Mouse (Mus musculus) monocyte, adult 5-6 weeks (primary cell): ENCODE measurements around the gene Mybpc1. TPM values are rescaled to one million over a fixed set of nuclear protein-coding genes. Genes with fewer than 3 reads are reported as not detected.
A peak's percentile ranks its signal among the peaks of the same experiment; 100 is the strongest.
"Not testable (repeated sequence)": the region's sequence is repeated elsewhere in the genome, so short reads cannot be mapped to it uniquely, and the experiment has no call there.

Source experiments
- ATAC-seq: fragments of 153-309, 156-312 bp; replicated peaks from 2 replicates; pipeline ENCODE4 v1.8.0; 2017; ENCODE audit warnings: mild to moderate bottlenecking; ENCODE audit not compliant: low TSS enrichment, insufficient number of reproducible peaks, severe bottlenecking, poor library complexity, low FRiP score
- total RNA-seq: library from RNA; stranded (forward); fragments of 200-1000, 200-491, 200-594 nt; gene quantifications from 3 replicates; pipeline ENCODE4 v1.2.3, GENCODE M21; 2017

Gene Mybpc1
- total RNA-seq, 1 experiment from 2014 or later = not detected

DNA sequence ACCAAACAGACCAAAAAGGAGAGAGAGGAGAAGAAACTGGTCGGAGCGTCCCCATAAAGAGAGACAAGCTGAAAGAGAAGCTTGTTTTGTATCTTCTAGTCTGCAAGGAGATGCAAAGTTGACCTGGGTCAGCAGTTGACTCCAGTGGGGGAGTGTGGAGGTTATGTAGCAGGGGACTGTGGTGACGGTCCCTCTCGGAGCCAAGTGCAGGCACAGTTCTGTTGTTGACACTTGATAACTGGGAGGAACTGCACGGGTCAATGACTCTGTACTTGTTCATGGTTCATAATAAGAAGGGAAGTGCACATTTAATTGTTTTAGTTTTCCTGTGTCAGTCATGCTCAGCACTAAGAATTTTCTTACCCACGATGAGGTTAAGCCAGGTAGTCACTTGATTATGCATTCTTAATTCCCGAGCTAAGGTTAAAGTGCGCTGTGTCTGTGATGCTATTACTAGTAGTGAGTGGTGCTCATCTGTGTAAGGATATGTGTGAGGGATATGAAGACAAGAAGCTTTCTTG lies 30.8 kb downstream of the Mybpc1 start:
- ATAC-seq = no peak

GRCm38 (mm10) chr10:88572123-88572522 lies 32.8 kb downstream of the Mybpc1 start:
- no peak for ATAC-seq

DNA sequence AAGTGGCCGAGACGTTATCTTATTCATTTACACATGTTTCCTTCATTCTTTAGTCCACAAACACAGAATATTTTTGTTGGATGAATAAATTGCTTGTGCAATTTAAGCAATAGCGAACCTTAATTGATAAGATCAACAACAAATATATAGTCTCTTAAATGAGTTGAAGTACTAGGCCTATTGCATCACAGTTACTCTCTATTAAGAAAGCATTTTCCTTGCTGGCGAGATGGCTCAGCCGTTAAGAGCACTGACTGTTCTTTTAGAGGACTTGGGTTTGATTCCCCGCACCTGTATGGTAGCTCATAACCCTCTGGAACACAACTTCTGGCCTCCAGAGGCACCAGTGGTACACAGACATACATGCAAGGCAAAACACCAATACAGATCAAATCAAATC lies 47.9 kb downstream of the Mybpc1 start:
- ATAC-seq = no peak

DNA sequence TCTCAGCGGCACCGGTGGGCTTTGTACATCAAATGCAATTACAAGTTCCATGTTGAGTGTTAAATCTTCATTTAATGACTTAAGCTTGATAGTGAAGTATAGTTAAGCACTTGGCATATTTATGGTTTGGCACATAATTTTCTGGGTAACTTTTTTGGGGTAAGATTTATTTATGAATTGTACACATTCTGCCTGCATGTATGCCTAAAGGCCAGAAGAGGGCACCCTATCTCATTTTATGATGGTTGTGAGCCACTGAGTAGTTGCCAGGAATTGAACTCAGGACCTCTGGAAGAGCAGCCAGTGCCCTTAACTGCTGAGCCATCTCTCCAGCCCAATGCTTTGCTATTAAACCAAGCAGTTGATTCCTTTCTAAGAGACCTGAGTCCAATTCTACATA lies 52.2 kb downstream of the Mybpc1 start:
- no peak for ATAC-seq

DNA sequence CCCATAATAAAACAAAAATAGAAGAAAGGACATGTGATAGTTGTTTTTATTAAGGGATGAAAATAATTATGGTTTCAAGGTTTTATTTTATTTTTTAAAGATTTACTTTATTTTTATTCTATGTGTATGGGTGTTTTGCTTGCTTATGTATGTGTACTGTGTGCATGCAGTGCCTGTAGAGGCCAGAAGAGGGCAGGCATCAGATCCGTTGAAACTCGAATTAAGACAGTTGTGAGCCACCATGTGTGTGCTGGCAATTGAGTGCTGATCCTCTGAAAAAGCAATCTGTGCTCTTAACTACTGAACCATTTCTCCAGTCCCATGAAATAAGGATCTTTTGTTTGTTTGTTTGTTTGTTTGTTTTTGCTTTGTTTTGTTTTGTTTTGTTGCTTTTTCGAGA lies 54.7 kb downstream of the Mybpc1 start:
- no peak for ATAC-seq

DNA sequence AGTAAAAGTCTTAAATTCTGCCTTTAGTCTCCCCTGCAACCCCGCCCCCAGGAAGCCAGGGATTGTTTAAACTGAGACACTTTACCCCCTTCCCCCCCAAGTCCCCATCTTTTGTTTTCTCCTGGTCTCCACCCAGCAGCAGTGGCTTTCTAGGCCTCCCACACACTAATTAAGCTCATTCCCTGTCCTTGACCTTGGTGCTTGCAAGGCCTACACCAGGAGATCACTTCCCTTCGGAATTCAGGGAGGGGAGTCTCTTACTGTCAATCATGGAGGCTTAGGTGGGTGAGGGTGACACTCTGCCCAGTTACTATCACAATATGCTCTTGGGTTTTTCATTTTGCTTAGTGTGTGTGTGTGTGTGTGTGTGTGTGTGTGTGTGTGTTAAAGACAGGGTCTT lies 57.3 kb downstream of the Mybpc1 start:
- no peak for ATAC-seq

DNA sequence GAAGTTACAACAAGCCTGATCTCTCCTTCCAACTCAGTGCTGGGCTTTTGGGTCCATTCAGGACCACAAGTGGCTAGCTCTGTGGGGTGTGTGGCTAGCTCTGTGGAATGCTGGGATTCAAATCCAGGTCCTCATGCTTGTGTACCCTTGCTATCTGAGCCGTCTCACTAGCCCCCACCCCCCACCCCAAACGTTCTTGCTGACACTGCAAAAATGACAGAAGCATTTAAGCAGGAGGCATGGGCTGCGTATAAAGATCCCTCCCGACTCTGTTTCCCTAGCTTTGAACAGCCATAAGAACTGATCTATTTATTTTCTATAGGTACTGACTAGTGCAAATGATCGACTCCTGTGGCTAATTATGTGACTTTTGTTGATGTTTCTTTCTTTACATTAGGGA lies 74.3 kb downstream of the Mybpc1 start:
- ATAC-seq = no peak

DNA sequence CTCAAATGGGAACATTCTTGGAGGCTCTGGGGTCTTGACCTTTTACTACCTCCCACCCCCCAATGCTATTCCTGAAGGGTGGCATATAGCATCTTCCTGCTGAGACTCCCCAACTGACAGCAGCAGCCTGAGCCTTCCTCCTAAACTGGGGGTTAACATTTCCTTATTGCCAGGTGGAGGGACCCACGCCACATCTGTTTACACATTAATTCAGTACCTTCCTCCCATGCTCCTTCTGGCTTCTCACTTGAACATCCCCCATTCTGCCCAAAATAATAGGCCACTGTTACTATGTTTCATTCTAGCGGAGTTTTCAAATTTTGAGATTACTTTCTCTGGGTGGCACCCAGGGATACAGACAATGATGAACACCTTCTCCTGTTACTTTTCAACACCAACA lies 80.9 kb downstream of the Mybpc1 start:
- ATAC-seq = no peak

- no peak for ATAC-seq
Measured at GRCm38 (mm10) chr10:88523212-88523611, 81.7 kb downstream of the Mybpc1 start.

GRCm38 (mm10) chr10:88522795-88523194 lies 82.2 kb downstream of the Mybpc1 start:
- ATAC-seq = no peak

- not testable (repeated sequence) for ATAC-seq
Measured at GRCm38 (mm10) chr10:88515049-88515448, 89.9 kb downstream of the Mybpc1 start.

- ATAC-seq = no peak; the same call in 1 of the 2 replicates
Measured at GRCm38 (mm10) chr10:88514495-88514894, 90.5 kb downstream of the Mybpc1 start.

- no peak for ATAC-seq
Measured at GRCm38 (mm10) chr10:88513574-88514135, 91.3 kb downstream of the Mybpc1 start.

- ATAC-seq = no peak
Measured at GRCm38 (mm10) chr10:88511355-88511754, 93.6 kb downstream of the Mybpc1 start.

DNA sequence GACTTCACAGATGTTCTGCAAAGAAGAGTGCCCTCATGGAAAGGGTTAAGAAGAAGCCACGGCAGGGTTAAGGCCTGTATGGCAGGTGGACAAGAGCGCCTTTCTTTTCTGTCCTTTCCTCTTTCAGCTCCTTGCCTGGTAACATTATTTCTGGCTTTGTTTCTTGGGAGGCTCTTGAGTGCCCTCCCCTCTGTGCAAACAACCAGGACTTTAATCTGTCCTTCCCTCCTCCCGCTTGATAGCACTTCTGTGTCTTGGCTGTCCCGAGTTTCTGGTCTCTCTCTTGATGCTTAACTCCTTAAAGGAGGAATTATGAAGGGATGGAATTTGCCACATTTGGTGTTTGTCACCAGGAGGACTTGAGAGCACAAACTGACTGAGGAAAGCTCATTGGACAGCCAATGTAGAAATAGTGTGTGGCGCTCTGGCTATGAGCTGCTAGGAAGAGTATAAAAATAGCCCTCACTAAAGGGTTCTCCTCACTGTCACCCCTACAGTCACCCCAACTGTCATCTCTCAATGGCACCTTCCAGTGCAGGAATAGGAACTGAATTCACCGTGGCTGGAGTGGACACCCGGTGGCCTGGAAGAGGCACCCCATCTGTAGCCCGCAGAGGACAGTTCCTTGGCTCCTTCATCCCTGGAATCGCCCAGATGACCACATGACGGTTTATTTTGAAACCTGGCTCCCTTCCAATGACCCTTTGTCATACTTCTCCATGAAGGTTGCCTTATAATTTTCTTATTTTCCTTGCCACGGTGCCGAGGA lies 94.3 kb downstream of the Mybpc1 start:
- ATAC-seq = no peak

- no peak for ATAC-seq
Measured at GRCm38 (mm10) chr10:88507691-88508143, 97.2 kb downstream of the Mybpc1 start.

DNA sequence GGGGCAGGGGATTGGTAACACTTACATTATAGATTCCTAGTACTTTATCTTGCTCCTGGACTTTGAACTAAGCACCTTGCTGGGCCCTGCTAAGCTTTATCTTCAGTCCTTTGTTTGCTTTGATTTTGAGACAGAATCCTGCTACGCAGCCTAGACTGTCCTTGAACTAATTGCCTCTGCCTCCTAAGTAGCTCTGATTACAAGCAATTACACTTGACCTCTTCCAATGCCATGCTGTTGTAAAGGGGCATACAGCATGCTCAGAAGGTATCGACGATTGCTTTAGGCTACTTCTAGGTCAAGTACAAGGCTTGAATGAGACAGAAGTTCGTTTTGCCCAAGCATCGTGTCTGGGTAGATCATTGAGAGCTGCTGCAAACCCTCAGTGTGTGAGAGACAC lies 99.7 kb downstream of the Mybpc1 start:
- ATAC-seq = no peak

DNA sequence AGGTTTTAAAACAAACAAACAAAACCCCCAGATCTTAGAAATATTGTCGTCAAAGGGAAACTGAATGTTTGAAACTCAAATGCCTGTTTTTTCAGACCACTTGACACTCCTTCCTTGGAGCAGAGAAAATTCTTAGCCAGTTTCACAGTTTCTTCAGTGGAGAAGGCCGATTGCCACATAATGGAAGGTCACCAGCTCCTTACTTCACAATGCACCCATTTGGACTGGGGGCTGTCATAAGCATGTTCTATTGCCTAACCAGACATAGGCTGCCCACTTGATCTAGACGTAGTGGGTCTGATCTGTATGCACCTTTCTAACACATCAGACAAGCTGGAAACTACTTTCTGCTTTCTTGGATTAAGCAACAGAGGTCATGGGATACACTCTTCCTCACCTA lies 100.5 kb downstream of the Mybpc1 start:
- no peak for ATAC-seq

DNA sequence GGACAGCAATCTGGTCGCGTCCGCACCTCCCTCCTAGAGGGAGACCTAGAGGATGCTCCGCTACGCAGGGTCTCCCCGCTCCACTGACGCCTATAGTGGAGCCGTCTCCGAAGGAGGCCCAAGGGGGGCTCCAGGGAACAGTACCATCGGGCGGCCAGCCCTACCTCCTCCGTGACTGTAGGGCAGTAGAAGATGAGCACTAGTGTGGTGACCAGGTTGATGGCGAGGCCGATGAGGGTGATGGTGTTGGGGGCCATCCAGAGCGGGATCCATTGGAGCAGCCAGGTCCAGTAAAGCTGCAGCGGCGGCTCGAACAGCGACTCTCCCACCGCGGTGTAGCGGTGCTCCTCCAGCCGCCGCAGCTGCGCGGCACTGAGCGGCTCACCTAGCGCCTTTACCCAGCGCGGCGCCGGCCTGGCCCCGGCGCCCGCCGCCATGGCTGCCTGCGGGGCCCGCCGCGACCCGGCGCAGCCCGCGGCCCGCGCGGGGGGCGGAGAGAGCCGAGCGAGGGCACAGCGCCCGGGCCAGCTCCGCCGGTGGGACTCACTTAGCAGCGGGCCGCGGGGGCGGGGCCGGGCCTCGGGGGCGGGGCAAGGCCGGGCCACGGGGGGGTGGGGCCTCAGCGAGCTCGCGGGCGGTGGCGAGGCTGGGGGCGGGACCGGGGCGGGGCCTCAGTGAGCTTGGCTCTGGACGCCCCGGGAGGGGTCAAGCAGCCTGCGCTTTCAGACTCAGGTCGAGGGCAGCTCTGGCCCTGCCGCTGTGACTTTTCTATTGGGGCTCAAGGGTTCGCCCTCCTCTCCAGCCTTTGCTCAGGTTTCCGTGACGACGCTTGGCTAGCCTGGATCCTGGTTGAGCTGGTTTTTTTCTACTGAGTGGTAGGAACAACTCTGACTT lies 101.3 kb downstream of the Mybpc1 start, which contains the start of gene Chpt1:
TSS of gene Chpt1 (minus strand) at position 653 of the 894 bp plus-strand sequence.
- peak; percentile 62 for ATAC-seq
